Mouse (Mus musculus) urinary bladder, postnatal 36 days (tissue): ENCODE measurements around the gene Hdac1.
"Not testable (repeated sequence)": the region's sequence is repeated elsewhere in the genome, so short reads cannot be mapped to it uniquely, and the experiment has no call there.

Experiments used
- DNase-seq, 2 experiments: peaks; one replicate each; pipeline ENCODE4 v3.0.0; 2022; ENCODE audit warnings: low spot score in 2 of 2, mixed read lengths in 1 of 2

Gene Hdac1

DNA sequence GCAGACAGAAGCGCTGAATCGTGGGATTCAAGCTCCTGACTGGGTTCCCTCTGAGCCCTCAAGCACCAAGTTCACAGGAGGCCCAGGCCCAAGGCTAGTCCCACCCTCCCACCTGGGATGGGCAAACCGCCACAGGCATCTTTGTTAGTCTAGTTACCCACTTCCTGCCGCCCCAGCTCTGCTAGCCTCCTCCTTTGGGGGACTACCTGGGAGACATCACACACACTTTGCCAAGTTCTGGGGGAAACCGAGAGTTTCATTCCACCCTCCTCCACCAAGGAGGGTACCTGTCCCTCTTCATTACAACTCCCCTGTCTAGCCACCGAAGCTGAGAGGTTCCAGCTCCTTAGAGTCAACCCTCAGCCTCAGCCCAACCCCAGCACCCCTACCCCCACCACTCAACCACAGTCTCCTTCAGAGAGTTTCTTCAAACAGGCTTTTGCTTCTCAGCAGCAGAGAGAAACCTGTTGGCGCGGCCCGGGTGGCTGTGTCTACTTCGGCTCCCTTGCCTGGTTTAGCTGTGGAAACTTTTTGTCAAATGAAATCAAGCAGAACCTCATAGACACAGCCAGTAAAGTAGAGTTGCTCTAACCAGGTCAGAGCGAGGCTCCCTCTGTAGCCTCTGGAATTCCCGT is 15.9 kb upstream of the Hdac1 start:
- no peak for DNase-seq

DNA sequence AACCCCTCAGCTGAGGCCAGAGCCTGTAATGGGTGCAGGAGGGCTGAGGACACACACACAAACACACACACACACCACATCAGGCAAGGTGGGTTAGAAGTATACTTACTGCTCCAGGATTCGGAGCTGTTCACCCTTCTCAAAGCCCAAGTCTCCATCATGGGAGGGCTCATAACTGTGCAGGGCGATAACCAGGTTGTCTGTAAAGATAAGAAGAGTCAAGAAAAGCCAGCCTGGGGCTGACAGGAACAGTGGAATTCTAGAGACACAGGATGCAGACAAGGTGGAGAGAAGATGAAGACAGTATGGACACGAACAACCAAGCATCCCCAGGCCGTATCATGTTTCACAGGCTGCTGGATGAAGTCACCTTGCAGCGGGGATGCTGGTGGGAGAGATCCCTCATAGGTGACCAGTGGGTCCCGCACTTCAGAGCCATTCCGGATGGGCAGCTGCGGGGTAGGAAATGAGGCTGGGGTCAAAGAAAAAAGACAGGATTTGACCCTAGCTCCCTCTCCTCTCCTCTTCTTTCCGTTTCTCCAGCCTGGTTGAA is 14.8 kb upstream of the Hdac1 start:
- DNase-seq, result no peak

GRCm38 (mm10) chr4:129556532-129557223 is 14.2 kb upstream of the Hdac1 start:
- DNase-seq, result peak; percentile 85 to 89

- DNase-seq, result peak in 1 of 2 experiments; percentile 10
Measured at GRCm38 (mm10) chr4:129555862-129556531, 13.5 kb upstream of the Hdac1 start.

DNA sequence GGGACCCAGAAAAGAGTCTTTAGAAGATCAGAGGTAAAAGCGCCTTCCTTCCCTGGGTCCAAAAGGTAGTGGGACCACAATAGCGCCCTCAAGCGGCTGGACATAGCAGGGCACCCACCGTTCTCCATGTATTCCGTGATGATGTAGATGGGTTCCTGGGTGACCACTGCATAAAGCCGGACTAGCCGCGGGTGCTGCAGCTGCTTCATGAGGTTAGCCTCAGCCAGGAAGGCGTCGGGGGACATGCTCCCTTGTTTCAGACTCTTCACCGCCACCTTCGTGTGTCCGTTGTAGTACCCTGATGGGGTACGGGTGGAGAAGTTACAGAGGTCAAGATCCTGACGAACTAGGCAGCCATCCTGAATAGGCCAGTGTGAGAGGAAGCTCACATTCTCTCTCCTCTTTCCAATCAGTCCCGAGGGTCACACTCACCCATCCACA is 12.9 kb upstream of the Hdac1 start:
- peak; percentile 24 to 37 for DNase-seq

DNA sequence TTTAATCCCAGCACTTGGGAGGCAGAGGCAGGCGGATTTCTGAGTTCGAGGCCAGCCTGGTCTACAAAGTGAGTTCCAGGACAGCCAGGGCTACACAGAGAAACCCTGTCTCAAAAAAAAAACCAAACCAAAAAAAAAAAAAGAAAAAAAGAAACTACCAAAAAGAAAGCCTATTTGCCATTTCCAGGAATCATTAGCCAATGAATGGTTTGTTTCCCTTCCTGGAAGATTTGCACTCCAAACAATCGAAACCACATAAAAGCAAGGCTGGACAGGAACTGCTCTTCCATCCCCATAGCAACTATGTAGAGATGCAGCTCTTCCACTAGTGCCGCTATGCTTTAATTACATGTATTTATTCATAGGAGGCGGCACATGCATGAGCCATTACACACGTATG is 12.0 kb upstream of the Hdac1 start:
- DNase-seq, result not testable (repeated sequence)

- no peak for DNase-seq
Measured at GRCm38 (mm10) chr4:129550295-129550694, 7.8 kb upstream of the Hdac1 start.

DNA sequence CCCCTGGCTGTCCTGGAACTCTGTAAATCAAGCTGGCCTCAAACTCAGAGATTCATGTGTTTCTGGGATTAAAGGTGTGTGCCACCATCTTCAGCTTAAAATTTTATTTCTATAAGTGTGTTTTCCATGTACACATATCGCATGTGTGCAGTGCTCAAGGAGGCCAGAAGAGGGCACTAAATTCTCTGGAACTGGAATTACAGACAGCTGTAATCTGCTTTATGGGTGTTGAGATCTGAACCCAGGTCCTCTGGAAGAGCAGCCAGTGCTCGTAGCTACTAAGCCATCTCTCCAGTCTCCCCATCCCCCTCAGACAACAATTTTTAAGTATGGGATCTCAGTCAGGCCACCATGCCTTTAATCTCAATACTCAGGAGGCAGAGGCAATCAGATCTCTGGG is 6.8 kb upstream of the Hdac1 start:
- DNase-seq, result no peak

- not testable (repeated sequence) for DNase-seq
Measured at GRCm38 (mm10) chr4:129547631-129548030, 5.1 kb upstream of the Hdac1 start.

DNA sequence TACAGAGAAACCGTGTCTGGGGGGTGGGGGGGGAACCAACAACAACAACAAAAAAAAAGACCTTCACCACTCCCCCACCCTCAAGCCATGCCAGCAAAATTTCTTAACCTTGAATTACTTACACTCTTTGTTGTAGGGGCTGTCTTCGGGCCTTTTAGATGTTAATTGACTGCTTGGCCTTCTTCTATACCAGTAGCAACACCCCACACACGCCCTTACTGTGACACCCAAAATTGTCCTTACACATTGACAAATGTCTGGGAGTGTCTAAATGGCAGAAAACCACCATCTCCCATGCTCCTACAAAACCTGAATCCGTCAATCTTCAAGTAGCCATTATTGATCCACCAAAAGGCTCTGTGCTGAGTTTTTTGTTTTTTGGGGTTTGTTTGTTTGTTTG is 1.6 kb upstream of the Hdac1 start:
- no peak for DNase-seq

- peak in 1 of 2 experiments; percentile 22 for DNase-seq
Measured at GRCm38 (mm10) chr4:129541868-129542591, 483 bp downstream of the Hdac1 start.

DNA sequence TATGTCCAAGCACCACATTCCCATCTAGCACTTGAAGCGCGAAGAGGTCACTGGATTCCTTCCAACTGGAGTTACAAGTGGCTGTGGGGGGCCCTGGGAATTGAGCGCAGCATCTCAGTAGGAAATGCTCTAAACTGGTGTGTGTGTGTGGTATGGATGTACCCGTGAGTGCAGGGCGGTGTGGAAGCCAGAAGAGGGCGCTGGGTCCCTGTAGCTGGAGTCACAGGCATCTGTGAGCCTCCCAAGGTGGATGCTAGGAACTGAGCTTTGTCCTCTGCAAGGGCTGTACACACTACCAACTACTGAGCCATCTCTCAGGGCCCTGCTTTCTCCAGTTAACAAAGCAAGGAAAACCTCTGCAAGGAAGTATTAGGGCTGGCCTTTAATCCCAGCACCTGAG is 2.5 kb downstream of the Hdac1 start:
- no peak for DNase-seq

DNA sequence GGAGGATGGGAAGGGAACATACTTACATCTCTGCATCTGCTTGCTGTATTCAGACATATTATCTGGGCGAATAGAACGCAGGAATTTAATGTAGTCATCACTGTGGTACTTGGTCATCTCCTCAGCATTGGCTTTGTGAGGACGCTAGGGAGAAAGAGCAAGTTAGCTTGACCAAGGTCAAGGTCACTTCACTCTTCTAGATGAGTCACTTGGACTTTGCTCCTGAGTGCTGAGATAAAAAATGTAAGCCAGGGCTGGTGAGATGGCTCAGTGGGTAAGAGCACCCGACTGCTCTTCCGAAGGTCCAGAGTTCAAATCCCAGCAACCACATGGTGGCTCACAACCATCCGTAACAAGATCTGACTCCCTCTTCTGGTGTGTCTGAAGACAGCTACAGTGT is 13.6 kb downstream of the Hdac1 start:
- not testable (repeated sequence) for DNase-seq

GRCm38 (mm10) chr4:129525889-129526288 is 16.6 kb downstream of the Hdac1 start:
- no peak for DNase-seq

GRCm38 (mm10) chr4:129525338-129525737 is 17.2 kb downstream of the Hdac1 start:
- DNase-seq, result no peak

DNA sequence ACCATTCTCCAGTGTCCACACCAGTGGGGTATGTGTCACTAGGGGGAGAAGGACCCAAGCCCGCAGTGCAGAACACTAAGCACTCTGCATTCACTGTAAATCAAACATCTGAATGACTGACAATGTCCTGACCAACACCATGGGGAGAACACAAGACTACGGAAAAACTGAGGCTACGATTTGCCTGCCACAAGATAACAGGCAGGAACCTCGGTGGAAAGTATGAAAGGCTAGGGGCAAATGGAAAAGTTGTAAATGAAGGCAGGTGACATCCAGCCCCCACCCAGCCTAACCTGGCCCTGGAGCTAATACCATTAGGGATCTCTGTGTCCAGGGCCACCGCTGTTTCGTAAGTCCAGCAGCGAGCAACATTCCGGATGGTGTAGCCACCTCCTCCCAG is 24.0 kb downstream of the Hdac1 start:
- no peak for DNase-seq

GRCm38 (mm10) chr4:129516925-129517324 is 25.6 kb downstream of the Hdac1 start:
- peak; percentile 43 to 65 for DNase-seq

- DNase-seq, result peak; percentile 45 to 52
Measured at GRCm38 (mm10) chr4:129514300-129514898, 28.1 kb downstream of the Hdac1 start.

DNA sequence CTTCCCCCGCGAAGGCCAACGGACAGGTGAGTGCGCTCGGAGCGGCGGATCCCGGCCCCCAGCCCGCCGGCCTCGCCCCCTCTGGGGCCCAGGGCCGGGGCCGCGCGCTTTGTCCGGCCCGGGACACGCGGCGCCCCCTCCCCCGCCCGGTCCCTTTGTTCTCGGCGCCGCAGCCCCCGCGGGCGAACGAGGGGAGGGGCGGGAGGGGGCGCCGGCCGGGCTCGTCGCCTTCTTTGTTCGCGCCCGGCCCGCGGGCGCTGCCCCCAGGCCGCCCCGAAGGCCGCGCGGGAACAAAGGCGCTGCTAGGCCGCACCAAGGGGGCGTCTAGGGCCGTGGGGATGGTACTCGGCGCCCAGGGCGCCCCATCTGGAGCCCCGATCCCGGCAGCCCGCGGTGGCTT is 28.6 kb downstream of the Hdac1 start:
- no peak for DNase-seq

DNA sequence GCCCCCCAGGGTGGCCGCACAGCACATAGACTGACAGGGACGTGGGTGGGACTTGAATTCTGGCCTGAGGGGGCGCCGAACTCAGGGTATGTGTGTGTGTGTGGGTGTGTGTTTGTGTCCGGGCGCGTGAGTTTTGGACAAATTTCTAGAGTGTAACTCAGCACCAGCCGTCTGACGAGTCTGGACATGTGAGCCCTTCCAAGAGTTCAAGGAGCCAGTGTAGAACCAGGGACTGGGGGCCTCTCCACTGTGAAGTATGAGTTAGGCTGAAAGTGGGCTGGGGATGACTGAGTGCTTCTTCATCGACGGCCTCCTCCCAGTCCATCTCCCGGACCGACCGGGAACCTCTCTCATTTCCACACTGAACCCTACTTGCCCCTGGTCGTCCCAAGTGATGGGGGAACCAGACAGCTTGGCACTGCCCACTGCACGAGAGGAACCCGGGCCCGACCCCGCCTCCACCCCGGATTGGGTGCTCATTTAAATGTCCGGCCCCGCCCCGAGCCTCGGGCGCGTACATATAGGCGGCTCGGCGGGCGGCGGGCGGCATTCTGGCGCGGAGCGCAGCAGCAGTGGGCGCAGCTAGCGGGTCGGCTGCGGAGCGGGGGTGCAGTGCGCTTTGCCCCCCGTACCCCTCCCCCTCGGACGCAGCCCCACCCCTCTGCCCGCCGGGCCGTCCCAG is 29.3 kb downstream of the Hdac1 start, which contains the start of gene Marcksl1:
Gene Marcksl1 (plus strand): TSS at position 496 of the 682 bp plus-strand sequence.
- DNase-seq, result peak; percentile 83 to 87
